Mouse (Mus musculus) adrenal gland, postnatal 14 days (tissue): ENCODE results near the gene Znrf3. TPM values are rescaled to one million over a fixed set of nuclear protein-coding genes. Genes with fewer than 3 reads are reported as not detected.

Source experiments
- DNase-seq: peaks from one replicate; pipeline ENCODE4 v3.0.0; 2021; ENCODE audit warnings: mixed read lengths
- total RNA-seq: library from RNA; stranded (reverse); gene quantifications from 2 replicates; pipeline ENCODE4 v1.2.3, GENCODE M21; 2021

The Znrf3 gene
- total RNA-seq, 1 experiment from 2014 or later = 25.0 TPM

DNA sequence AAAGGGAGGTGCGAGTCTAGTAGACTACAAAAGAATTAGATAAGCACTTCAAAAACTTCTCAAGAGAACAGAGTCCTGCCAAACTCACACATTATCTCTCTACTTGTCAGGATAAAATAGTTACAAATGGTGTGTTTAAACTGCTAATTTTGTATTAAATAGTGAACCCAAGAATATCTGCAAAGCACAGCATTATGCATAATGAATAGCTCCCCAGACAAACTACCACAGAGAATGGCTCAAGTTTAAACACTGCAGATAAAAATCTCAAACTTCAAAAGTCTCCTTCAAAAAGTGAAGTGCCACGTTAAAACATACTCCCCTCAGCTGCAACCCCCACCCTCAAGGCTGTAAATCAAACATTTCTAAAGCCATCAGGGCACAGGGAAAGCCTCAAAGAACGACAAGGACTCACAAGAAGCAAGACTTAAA is 2.0 kb downstream of the Znrf3 start:
- no peak for DNase-seq

DNA sequence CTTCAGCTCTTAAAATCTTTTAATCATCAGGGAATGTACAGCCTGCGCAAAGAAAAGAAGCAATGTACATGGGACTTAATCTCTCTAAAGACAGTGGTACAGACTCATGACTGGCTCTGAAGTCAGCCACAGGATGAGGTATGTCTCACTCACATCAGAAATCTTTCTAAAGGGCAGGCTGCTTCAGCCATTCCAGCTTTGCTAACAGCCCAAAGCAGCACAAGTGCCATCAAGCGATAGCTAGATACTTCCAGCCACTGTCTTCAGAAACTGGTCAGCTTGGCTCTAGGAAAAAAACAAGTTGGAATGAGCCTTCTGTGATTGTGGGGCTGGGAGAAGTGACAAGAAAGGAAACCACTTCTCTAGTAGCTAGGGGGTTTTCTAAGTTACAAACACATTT is 7.0 kb downstream of the Znrf3 start:
- DNase-seq = no peak

DNA sequence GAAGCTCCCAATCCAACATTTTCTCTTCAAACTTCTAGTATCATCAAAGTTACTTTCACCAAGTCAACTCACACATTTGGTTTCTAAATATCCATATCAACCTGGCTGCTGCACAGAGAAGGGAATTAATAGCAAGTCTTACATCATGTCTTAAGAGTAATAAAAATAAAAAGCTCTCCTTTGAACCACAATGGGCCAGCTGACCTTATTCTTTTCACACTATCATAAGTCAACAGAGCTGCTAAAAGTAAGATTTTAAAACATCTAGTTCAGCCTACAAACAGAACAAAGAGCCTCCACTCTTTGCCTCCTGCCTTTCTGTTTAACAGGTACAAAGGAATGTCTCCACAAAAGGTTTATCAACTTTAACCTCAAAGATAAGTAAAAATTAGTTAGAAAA is 7.7 kb downstream of the Znrf3 start:
- DNase-seq = no peak

DNA sequence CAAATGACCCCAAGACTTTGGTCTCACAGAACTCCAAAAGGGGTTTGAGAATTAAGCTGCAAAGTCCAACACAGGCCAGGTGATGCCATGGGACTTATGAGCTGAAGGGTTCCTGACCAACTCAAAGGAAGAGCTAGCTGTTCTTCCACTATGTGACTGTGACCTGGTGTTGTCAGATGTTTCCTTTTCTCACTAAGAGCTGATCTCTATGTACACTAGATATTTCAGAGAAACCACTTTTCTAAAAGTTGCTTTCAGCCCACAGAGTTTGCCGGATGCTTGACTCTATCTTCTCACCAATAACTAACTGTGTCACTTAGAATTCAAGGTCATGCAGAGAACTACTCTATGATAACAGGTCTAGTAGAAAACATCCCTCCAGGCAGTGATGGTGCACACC is 9.2 kb downstream of the Znrf3 start:
- DNase-seq = no peak

DNA sequence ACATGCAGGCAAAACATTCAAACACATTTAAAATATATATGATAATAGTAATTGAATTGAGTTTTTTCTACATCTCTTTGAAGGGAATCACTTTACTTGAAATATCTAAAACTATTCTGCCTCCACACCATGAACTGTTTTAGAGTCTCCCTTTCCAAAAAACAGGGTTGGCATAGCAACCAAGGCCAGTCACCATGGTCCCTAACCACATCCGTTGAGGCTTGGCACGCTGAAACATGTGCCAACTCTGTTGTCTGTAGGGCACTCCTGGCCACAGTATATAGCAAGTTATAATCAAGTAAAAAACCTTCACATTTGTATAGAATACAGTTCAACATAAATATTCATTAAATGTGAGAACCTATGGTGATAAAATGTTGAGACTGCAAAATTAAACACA is 12.3 kb downstream of the Znrf3 start:
- DNase-seq = peak; percentile 64

DNA sequence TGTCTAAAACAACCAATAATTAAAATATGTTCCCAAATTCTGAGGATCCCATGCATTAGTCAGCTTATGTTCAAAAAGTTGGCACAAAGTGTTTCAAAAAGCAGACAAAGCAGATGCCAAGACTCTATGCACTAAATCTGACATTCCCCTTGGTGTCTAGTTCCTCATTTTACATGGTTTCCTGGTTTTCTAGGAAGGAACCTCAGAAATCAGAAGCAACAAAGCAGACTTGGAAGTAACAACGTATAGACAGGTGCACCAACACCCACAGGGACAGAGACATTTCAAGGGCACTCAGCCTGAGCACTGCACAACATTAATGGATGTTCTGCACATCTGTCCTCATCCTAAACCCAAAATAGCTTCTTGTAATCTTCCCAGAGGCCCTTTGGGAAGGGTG is 13.8 kb downstream of the Znrf3 start:
- DNase-seq = no peak

DNA sequence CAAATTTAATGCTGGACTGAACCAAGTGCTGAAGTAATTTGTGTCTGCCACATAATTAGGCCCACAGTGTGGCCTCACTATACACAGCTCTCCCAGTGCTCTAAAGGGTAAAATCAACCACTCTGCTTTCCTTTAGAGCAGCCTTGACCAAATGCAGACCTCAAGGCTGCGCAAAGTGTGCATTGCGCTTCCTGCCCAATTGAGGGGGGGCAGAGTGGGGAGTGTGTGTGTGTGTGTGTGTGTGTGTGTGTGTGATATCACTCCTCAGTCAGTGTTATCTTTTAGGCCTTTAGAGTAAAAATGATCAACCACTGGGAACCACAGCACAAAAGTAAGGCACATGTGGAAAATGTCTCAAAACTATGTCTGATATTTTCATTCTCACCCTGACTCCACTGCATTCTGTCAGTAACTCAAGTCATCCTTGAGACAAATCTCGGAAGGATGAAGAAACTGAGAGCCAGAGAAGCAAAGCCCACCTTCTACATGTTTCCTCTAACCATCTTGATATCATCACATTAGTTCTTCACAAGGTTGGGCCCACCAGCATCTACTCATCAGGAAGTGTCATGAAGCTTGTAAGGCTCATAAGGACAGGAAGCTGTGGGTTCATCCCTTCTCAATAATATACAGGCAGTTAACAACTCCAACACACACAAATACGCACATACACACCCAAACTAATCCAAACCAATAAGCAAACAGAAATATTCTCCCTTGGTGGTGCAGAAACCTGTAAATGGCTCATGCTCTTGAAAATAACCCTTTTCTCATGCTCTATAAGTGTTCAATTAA is 15.1 kb downstream of the Znrf3 start:
- DNase-seq = no peak

DNA sequence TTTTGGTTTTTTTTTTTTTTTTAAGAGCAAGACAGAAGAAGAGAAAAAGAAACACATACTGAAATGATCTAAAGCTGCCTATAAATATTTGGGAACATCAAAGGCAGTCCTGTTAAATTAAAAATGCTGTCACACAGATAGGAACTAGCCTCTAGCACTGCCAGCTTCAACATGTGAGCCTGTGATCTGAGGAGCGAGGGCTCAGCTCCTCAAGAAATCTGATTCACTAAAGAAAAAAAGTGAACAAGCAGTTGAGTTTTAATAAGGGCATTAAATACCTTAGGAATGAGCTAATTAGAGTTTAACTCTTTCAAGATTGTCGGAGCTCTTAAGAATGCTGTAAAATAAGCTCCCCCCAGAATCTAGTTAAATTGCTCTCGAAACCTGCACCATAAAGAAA is 17.4 kb downstream of the Znrf3 start:
- no peak for DNase-seq

DNA sequence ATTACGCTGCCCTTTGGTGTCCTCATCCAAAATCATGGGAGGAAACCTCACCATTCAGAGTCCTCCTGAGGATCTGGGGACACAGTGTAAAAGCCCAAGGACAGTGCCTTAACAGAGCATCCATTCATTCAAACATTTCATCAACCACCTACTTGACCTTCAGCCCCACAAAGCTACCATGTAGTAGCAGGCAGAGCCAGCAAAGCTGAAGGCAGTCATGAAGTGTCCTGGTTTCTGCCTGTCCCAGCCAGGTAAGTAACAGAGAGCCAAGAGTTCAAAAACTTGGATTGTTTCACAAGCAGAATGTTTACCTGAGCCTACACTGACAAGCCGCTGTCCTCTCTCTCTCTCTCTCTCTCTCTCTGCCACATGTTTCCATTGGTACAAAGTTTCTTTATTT is 18.3 kb downstream of the Znrf3 start:
- DNase-seq = no peak

DNA sequence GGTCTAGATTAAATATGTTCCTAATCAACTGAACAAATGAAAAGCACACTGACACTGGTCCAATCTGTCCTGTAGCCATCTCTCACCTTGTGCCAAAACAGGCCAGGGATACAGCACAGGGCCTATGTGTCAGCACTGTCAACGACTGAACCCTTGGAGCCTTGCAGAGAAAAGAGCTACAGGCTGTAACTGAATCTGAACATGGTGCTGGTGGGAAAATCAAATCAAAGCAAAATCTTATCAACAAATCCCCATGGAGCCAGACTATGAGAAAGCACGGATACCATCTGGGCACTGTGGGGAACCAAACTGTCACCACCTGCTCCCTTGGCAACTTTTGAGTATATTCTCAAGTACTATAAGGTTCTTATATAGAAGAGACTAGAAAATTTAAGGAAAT is 19.5 kb downstream of the Znrf3 start:
- no peak for DNase-seq

DNA sequence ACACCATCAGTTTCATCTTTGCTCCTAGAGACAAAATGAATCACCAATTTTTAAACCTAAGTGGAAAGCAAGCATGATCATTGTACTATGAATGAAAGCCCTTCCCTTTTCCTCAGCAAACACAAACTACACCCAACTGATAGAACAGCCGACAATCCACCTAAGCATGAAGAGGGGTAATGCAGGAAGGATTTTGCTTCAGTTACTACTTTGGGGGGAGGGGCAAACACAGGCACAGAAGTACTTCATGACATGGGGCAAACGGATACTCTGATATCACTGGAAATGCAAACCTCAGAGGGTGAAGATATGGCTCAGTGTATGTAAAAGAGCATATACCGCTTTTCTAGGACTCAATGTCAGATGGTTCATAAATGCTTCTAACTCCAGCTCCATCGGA is 20.5 kb downstream of the Znrf3 start:
- no peak for DNase-seq

DNA sequence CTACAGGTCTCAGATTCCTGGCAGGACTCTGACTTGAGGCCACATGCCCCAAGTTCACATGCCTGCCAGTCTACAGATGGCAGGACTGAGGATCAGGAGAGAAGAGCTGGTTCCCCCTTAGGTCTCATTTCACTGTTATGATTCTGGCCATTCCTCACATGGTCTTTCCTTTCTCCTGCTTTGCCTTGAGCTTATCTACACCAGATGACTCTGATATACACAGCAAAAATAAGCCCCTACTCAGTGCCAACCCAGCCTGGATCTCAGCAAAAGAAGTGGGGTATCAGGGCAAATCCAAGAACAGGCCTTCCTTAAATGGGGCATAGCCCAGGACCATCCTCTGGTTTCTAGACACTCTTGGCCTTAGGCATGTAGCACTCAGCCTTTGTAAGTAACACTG is 21.6 kb downstream of the Znrf3 start:
- no peak for DNase-seq

DNA sequence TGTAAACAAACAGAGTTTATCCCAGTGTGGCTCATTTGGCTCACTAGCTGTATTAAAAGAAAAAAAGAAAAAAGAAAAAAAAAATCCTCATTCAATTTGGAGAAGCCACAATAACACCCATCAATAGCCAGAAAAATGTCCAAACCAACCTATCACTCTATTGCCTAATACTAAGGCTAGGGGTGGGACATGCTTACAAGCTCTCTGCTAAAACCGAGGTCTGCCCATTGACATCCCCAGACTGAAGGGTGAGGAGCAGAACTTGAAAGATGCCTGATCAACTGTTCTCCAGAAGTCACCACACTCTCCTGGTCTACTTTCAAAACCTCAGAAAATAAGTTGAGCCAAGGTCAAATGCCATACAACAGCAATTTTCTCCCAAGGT is 22.4 kb downstream of the Znrf3 start:
- no peak for DNase-seq

DNA sequence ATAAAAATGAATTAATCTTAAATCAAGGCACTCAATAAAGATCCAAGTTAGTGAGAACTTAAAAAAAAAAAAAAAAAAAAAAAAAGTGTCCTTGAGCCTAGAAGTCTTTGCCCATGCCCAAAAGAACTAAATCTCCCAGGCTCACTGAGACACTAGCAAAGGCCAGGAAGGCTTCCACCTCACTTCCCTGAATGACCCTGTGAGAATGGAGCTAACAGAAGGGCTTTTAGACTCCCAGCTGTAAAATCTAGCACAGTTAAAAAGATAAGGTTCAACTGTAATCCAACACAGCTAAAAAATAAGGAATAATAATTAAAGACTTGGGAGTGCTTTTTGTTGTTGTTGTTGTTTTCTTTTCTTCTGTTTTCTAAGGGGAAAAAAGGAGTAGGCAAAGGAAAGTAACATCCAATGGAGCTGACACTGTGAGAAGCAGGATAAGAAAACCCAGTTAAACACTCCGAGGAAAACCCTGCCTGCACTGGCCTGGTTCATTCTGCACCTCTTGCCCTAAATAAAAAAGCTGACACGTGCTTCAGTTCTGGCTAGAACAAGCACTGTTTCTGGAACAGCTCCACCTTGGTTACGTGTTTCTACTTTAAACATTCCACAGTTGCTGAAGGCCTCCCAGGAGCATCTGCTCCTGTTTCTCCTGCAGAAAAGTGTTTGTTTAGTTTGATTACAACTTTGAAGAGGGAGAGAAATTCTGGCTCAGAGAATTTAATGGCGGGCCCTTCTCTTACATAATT is 23.0 kb downstream of the Znrf3 start:
- peak; percentile 33 for DNase-seq

DNA sequence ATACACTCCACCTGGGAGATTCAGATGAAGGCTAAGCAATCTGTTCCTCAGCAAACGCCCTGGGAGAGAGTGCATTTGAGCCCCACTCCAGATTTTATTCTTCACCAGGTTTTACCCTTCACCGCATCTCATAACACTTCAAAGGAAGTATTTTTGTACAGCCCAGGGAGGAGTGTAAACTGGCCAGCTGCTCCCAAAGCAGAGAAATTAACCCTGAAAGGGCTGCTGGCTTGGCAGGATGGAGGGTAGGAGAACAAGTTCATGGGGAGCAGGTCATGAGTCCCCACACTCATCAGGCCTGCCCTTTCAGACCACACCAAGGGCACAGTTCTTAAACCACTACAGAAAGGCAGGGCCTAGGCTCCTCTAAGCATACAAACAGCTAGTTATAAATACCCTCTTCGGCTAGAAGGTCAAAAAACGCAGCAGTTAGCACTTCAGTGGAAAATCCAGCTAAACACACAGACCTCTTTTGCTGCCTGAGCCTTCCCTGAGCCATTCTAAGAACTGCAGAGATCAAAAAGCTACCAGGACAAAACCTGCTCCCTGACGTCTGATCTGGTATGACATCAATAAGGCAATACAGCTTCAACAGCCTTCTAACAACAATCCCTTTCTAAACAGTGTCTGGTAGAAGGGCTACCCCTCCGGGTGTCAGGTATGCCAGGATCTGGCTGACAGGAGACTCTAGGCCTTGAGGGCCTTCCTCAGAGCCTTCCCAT is 28.9 kb downstream of the Znrf3 start:
- peak; percentile 57 for DNase-seq

DNA sequence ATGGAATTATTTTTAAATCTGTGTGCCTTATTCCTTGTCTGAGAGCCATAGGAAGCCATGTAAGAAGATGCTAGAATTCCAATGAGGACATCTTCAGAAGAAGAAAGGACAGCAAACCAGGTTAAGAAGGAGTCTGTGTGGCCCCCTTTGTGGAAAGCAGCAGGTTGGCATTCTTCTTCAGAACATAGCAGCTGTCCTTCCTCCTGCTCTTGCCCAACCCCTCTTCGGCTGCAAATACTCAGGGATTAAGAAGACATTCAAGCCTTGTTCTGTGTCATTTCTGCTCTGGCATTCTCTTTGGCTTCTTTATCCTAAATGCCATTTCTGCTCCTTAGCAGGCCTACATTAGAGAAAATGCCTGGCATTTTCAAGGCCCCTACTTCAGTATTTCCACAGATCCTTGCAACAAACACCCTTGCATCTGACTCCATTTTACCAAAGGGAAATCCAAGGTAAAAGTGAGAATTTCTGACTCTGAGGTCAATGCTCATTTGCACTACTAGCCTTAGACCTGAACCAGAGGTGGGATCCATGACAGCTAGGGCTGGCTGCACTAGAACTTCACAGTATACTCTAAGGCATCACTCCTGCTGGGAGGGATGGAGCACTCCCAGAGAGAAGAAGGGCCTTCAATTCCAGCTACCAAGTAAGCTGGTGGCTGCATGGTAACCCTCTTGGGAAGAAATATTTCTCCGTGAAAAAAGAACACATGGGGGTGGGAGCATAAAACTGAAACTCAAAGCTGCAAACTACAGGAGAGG is 29.6 kb downstream of the Znrf3 start:
- DNase-seq = no peak

DNA sequence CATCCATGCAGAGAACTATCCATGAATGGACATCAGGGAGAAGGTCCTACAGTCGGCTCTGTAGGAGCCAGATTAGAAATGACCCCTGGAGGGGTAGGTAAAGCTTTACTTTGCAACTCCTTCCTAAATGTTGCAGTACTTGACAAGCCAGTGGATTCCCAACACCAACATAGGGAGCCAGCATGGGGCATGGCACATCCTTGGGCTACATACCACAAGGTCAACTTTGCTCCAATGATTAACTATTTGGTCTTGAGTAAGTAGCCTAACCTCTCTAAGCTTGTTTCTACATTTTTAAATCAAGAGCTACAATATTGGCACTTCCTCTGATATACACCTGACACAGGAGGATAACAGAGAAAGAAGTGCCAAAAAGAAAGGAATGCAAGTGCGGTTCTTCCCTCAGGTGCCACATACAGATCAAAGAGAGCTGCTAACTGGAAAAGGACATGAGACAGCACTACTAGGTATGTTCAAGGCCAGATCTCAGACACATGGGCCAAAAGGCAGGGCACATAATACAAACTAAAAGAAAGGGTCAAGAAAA is 31.9 kb downstream of the Znrf3 start:
- DNase-seq = no peak

DNA sequence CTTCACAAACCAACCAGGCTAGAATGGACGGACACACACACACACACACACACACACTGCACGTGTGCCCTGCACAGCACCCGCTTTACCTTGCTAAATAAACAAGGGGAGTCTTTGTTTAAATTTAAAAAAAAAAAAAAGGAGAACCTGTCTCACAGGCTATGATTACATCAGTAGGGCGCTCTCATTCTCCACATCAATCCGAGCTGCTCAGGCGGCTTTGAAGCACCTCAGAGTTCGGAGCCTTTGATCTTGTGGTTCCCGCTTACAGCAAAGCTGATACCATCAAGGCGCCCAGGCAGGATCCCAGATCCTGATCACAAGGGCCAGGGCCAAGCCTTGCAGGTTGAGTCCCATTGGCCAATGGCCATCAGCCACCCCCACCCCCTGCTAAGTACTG is 33.1 kb downstream of the Znrf3 start:
- peak; percentile 62 for DNase-seq

DNA sequence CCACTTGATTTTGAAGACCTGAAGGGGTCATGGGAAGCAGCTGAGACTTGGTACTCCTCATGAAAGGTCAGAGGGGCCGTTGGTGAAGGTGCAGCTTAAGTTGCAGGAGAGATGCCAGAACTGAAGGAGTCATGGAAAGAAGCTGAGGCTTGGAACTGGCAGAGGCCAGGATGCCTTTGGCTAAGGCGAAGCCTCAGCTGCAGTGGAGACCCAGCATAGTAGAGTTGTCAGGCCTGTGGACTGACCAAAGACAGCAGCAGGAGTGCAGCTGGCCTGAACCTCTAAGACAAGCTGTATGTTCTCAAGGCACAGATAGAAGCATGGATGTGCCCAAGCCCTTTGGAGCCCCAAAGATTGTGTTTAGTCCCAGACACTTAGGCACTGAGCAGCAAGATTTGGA is 40.5 kb downstream of the Znrf3 start:
- no peak for DNase-seq

DNA sequence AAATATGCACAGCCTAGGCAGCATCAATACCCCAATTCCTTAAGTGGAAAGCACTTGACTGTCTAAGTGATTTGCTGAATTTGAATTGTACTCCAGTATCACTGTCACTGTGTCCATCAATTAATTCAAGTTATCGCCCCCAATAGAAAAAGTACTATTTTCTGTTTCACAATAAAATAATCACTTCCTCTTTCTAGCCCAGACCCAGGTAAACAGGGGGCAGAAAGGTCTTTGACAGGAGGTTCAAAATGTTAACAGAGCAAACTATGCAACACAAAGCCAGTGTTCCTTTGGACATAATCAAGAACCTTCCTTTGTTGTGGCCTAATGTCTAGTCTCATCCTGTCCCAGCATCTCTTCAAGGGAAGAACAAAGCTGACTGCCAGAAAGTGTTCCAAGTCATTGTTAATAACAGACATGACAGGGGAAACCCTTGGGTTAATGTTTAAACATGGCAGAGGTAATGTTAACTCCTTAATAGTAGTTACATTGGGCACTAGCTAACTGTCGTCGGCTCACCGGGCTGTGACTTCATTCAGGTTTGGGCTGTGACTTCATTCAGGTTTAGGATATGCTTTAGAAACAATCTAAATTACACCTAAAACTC is 42.4 kb downstream of the Znrf3 start:
- DNase-seq = no peak

DNA sequence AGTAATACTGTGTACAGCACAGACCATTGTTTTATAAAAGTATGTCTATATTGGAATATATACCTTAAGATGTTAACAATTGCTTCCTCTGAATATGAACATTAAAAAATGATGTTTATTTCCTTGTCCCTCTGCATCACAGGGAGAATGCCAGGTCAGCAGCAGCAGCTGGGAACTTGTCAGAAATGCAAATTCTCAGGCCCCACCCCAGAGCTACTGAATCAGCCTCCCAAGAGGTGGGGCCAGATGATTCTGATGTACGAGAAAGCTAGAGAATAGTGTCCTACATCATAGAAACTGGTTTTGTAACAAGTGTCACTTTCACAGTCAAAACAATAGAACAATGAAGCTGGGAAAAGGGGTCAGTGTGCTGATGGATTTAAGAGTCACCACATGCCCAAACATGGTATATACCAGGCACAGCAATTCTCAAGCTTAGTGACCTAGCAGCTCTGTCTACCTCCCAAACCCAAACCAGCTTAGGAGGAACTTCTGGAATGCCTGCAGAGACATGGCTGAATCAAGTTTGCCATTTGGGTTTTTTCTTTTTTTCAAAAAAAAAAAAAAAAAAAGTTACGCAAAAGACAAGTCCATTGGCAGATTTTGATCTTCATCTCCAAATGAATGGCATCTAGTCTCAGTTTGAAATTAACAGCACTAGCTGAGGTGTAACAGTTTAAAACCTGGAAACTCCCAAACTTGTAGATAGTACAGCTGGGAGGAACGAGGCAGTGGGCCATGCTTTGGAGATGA is 46.2 kb downstream of the Znrf3 start:
- DNase-seq = no peak
